ENCODE assay signal across 12 mouse cellular contexts in genomic region chr15:85597403-85597802, GRCm38 (mm10). TPM values are rescaled to one million over a fixed set of nuclear protein-coding genes. Genes with fewer than 3 reads are reported as not detected.
DNase-seq lines count a peak whose midpoint lies in the region; ATAC-seq and TF ChIP-seq lines count a peak whose summit lies in the region.
"Had no signal": no experiment of that assay in that cellular context is flagged by ENCODE, and none has a peak within 500 bp of the region (broad histone marks: within the 10 kb centered on the region; RNA-seq: fewer than 3 reads in every experiment).

No protein-coding gene starts in this region.

- H3K27ac ChIP-seq in forebrain, embryonic 11.5 days (ENCODE audit: low read depth, low read length): no peak overlapping the region
- H3K27ac ChIP-seq in forebrain, embryonic 15.5 days (replicated peaks): no peak overlapping the region
- no peak overlapping the region for H3K27ac ChIP-seq in layer of hippocampus, adult 2 months
- H3K27ac ChIP-seq: neural tube, embryonic 15.5 days had no signal

- H3K9me3 ChIP-seq in forebrain, embryonic 11.5 days (ENCODE audit: control insufficient read depth, low read length): no peaks in the 10 kb centered on the region
- no peaks in the 10 kb centered on the region for H3K9me3 ChIP-seq in forebrain, embryonic 15.5 days
- H3K9me3 ChIP-seq in G1E (replicated peaks): no peaks in the 10 kb centered on the region
- H3K9me3 ChIP-seq: neural tube, embryonic 15.5 days had no signal

- H3K36me3 ChIP-seq in forebrain, embryonic 11.5 days (ENCODE audit: control insufficient read depth, insufficient read depth, low read length): no peaks in the 10 kb centered on the region
- H3K36me3 ChIP-seq in forebrain, embryonic 15.5 days: no peaks in the 10 kb centered on the region
- no peaks in the 10 kb centered on the region for H3K36me3 ChIP-seq in G1E (replicated peaks)
- H3K36me3 ChIP-seq: neural tube, embryonic 15.5 days had no signal

- no peaks in the 10 kb centered on the region for H3K4me1 ChIP-seq in forebrain, embryonic 11.5 days (replicated peaks; ENCODE audit: control insufficient read depth, insufficient read depth, low read length)
- no peaks in the 10 kb centered on the region for H3K4me1 ChIP-seq in forebrain, embryonic 15.5 days
- no peaks in the 10 kb centered on the region for H3K4me1 ChIP-seq in G1E (ENCODE audit: insufficient read depth, low read depth, low read length)

- H3K4me3 ChIP-seq in forebrain, embryonic 11.5 days (ENCODE audit: low read depth, low read length): no peak overlapping the region
- no peak overlapping the region for H3K4me3 ChIP-seq in forebrain, embryonic 15.5 days
- no peak overlapping the region for H3K4me3 ChIP-seq in layer of hippocampus, adult 2 months
- no peak overlapping the region for H3K4me3 ChIP-seq in G1E (ENCODE audit: low read depth, low read length)
- H3K4me3 ChIP-seq: neural tube, embryonic 15.5 days had no signal

- 60% methylated on average over 3 of the region's 3 CpGs for WGBS in forebrain, embryonic 11.5 days
- 67% methylated on average over 3 of the region's 3 CpGs for WGBS in forebrain, embryonic 15.5 days

- no peak for ATAC-seq in forebrain, embryonic 11.5 days (replicated peaks; ENCODE audit: low FRiP score)
- ATAC-seq in forebrain, embryonic 15.5 days (replicated peaks): no peak
- ATAC-seq in G1E (ENCODE audit: extremely low read depth, insufficient number of reproducible peaks, low FRiP score, poor library complexity, severe bottlenecking): no peak
- ATAC-seq: CD4-positive, CD25-positive, alpha-beta regulatory T cell, adult 4 months had no signal

- peak; percentile 63 for TF ChIP-seq CTCF in layer of hippocampus, adult 2 months (conservative IDR thresholded peaks at IDR 0.05)
- TF ChIP-seq CTCF in G1E (IDR thresholded peaks at IDR 0.05; ENCODE audit: low read depth, low read length): 0 out of 2 replicates have a peak, but pooled peaks have one; percentile 20

- peak; percentile 42 for DNase-seq in forebrain, embryonic 11.5 days (ENCODE audit: low spot score)
- no peak for DNase-seq in layer of hippocampus, adult 2 months (ENCODE audit: low spot score in 2 of 2)
- DNase-seq in layer of hippocampus, postnatal 10 days (ENCODE audit: low spot score in 2 of 2): no peak
- DNase-seq in 3T3-L1 (ENCODE audit: low read depth, low spot score) (peak; percentile 25), G1E (ENCODE audit: low spot score) (no peak)
- no peak for DNase-seq in frontal cortex, adult 2 months (ENCODE audit: extremely low spot score in 1 of 2, low spot score in 1 of 2)
- no peak for DNase-seq in frontal cortex, postnatal 36 days (ENCODE audit: low spot score in 2 of 2)
- DNase-seq: cerebellum, postnatal 36 days; thymus, postnatal 4 days had no signal

- H3K27me3 ChIP-seq in forebrain, embryonic 11.5 days (ENCODE audit: control insufficient read depth, insufficient read depth, low read length): no peaks in the 10 kb centered on the region
- no peaks in the 10 kb centered on the region for H3K27me3 ChIP-seq in forebrain, embryonic 15.5 days
- H3K27me3 ChIP-seq in G1E (ENCODE audit: insufficient read depth, low read length): no peaks in the 10 kb centered on the region; the same call in none of the 2 replicates
- H3K27me3 ChIP-seq: neural tube, embryonic 15.5 days had no signal

- no peak overlapping the region for H3K4me2 ChIP-seq in forebrain, embryonic 11.5 days (ENCODE audit: low read depth, low read length, severe bottlenecking)
- H3K4me2 ChIP-seq in forebrain, embryonic 15.5 days (replicated peaks): no peak overlapping the region
- H3K4me2 ChIP-seq: neural tube, embryonic 15.5 days had no signal

- H3K9ac ChIP-seq in forebrain, embryonic 11.5 days (ENCODE audit: low read length): no peak overlapping the region
- H3K9ac ChIP-seq in forebrain, embryonic 15.5 days (replicated peaks): no peak overlapping the region
- H3K9ac ChIP-seq: neural tube, embryonic 15.5 days had no signal

RNA-seq across cellular contexts. Expression of gene Wnt7b, which starts 15.1 kb away (rescaled TPM):
- 146 and 153 TPM in 2 replicates for polyA plus RNA-seq in forebrain, embryonic 11.5 days (2014; fragmentation: Nextera tagmentation; extraction: Ambion mirVana)
- 132 and 133 TPM in 2 replicates for polyA plus RNA-seq in forebrain, embryonic 15.5 days (2015; fragmentation: Nextera tagmentation; extraction: Ambion mirVana)
- 10 to 100 TPM; 46.4 to 47.6 TPM for total RNA-seq in layer of hippocampus, adult 2 months (2021)
- 10 to 100 TPM; 47.3 to 47.8 TPM for total RNA-seq in layer of hippocampus, postnatal 10 days (2021)
- total RNA-seq in G1E (2014; fragmentation: Nextera tagmentation) (not detected in 2 replicates), G1E (2017) (0.11 TPM in 1 of 2 replicates, not detected in the other)
- polyA plus RNA-seq in G1E (2012): not detected in 2 replicates
- 25.2 and 38.7 TPM in 2 replicates for polyA plus RNA-seq in frontal cortex, adult 2 months (2012; rRNA removed)
- polyA plus RNA-seq: CD4-positive, CD25-positive, alpha-beta regulatory T cell, adult 4 months had no signal

Comparison
In these comparisons a context has a peak if more than half of its experiments do, and no peak if none do; other contexts are left out.
1. DNase-seq: peak in forebrain, embryonic 11.5 days (single experiment) and 3T3-L1 (single experiment); none in layer of hippocampus, adult 2 months (0 of 2), layer of hippocampus, postnatal 10 days (0 of 2), G1E (single experiment), frontal cortex, adult 2 months (0 of 2) and frontal cortex, postnatal 36 days (0 of 2).
2. RNA of gene Wnt7b, which starts 15.1 kb away (polyA plus RNA-seq): 146 to 153 TPM in forebrain, embryonic 11.5 days, 132 to 133 TPM in forebrain, embryonic 15.5 days and 25.2 to 38.7 TPM in frontal cortex, adult 2 months; not detected in G1E; every median in the first group is over 10 times any median in the second.